Mouse (Mus musculus): ENCODE measurements around the gene Scarb2. TPM values are rescaled to one million over a fixed set of nuclear protein-coding genes. Genes with fewer than 3 reads are reported as not detected.
A peak's percentile ranks its signal among the peaks of the same experiment; 100 is the strongest.

Gene Scarb2
- polyA plus RNA-seq, 1 experiment from 2014 or later: 18.8 TPM

GRCm38 (mm10) chr5:92424126-92424525, 82.5 kb downstream of the Scarb2 start:
- peaks cover 87% of the 10 kb centered on the region for H3K36me3 ChIP-seq
- no peak for ATAC-seq (ENCODE audit: low read depth)
- no peak overlapping the region for H3K9ac ChIP-seq
- H3K4me2 ChIP-seq: no peak overlapping the region
- H3K4me3 ChIP-seq: no peak overlapping the region
- H3K27me3 ChIP-seq: no peaks in the 10 kb centered on the region
- 96% methylated on average over 11 of the region's 11 CpGs for WGBS
- H3K4me1 ChIP-seq (replicated peaks): no peaks in the 10 kb centered on the region
- H3K9me3 ChIP-seq: peaks cover 3% of the 10 kb centered on the region; the same call in 1 of the 2 replicates
- no peak overlapping the region for H3K27ac ChIP-seq (replicated peaks)

DNA sequence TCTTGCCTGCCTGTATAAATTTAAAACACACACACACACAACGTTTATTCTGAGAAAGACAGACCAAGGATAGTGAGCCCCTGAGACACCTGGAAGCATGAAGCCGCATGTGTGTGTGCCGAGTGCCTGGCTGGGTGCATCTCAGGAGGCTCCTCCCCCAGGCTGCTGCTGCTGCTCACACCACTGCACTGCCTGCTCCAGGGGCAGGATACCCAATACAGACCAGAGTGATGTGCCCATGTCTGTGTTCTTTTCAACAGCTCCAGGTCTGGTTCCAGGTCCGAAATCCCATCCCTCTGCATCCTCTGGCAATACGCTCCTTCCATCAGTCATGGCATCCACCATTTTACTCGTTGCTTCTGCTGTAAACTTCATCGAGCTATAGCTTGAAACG, 92.7 kb downstream of the Scarb2 start:
- H3K9me3 ChIP-seq: no peaks in the 10 kb centered on the region
- no peak overlapping the region for H3K27ac ChIP-seq (replicated peaks)
- no peaks in the 10 kb centered on the region for H3K27me3 ChIP-seq
- no peak overlapping the region for H3K9ac ChIP-seq
- no peak overlapping the region for H3K4me3 ChIP-seq
- peaks cover 46% of the 10 kb centered on the region for H3K36me3 ChIP-seq
- no peak for ATAC-seq (ENCODE audit: low read depth)
- no peaks in the 10 kb centered on the region; the same call in 1 of the 2 replicates for H3K4me1 ChIP-seq (replicated peaks)
- WGBS: 89% methylated on average over 8 of the region's 8 CpGs
- H3K4me2 ChIP-seq: no peak overlapping the region

- no peak for ATAC-seq (ENCODE audit: low read depth)
- Histone ChIP-seq H3K36me3 (peaks cover 42% of the 10 kb centered on the region), H3K9me3 (no peaks in the 10 kb centered on the region), H3K27ac (replicated peaks) (no peak overlapping the region), H3K4me3 (no peak overlapping the region), H3K9ac (no peak overlapping the region), H3K4me1 (replicated peaks) (no peaks in the 10 kb centered on the region; the same call in 1 of the 2 replicates), H3K27me3 (no peaks in the 10 kb centered on the region), H3K4me2 (no peak overlapping the region)
- 81% methylated on average over 11 of the region's 11 CpGs for WGBS
Measured at GRCm38 (mm10) chr5:92413271-92413981, 93.2 kb downstream of the Scarb2 start.

GRCm38 (mm10) chr5:92411461-92412140, 95.0 kb downstream of the Scarb2 start:
- 78% methylated on average over 7 of the region's 7 CpGs for WGBS

GRCm38 (mm10) chr5:92410486-92410885, 96.1 kb downstream of the Scarb2 start:
- Histone ChIP-seq H3K27me3 (no peaks in the 10 kb centered on the region), H3K4me2 (no peak overlapping the region), H3K9ac (no peak overlapping the region), H3K4me1 (replicated peaks) (no peaks in the 10 kb centered on the region; the same call in 1 of the 2 replicates), H3K4me3 (no peak overlapping the region), H3K9me3 (no peaks in the 10 kb centered on the region), H3K27ac (replicated peaks) (no peak overlapping the region), H3K36me3 (peaks cover 18% of the 10 kb centered on the region)
- WGBS: 92% methylated on average over 5 of the region's 5 CpGs
- no peak for ATAC-seq (ENCODE audit: low read depth)

More at GRCm38 (mm10) chr5:92411461-92412140, 95.0 kb downstream of the Scarb2 start:
- Histone ChIP-seq H3K4me2 (no peak overlapping the region), H3K27me3 (no peaks in the 10 kb centered on the region), H3K27ac (replicated peaks) (no peak overlapping the region), H3K4me3 (no peak overlapping the region), H3K36me3 (peaks cover 26% of the 10 kb centered on the region), H3K9me3 (no peaks in the 10 kb centered on the region), H3K4me1 (replicated peaks) (no peaks in the 10 kb centered on the region; the same call in 1 of the 2 replicates), H3K9ac (no peak overlapping the region)
- no peak for ATAC-seq (ENCODE audit: low read depth)

- Histone ChIP-seq H3K36me3 (peaks cover 11% of the 10 kb centered on the region), H3K4me2 (no peak overlapping the region), H3K27ac (replicated peaks) (no peak overlapping the region), H3K9ac (no peak overlapping the region), H3K9me3 (no peaks in the 10 kb centered on the region), H3K27me3 (no peaks in the 10 kb centered on the region), H3K4me3 (no peak overlapping the region), H3K4me1 (replicated peaks) (no peaks in the 10 kb centered on the region; the same call in 1 of the 2 replicates)
- WGBS: 79% methylated on average over 9 of the region's 9 CpGs
- ATAC-seq (ENCODE audit: low read depth): no peak
Measured at GRCm38 (mm10) chr5:92409361-92410155, 97.1 kb downstream of the Scarb2 start.

DNA sequence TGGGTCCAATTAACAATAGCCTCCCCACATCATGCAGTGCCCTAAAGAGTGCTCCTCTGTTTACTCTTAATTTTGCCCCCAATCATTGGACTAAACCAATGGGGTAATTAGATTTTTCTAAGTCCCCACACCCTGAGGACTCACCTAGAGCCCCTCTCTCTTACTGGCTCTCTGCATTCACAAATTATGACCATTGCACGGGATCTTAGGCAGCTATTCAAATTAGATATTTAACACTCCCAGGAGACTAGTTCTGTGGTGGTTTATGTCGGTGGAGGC, 102.3 kb downstream of the Scarb2 start:
- no peak overlapping the region for H3K9ac ChIP-seq
- H3K4me2 ChIP-seq: no peak overlapping the region
- peaks cover 8% of the 10 kb centered on the region for H3K4me1 ChIP-seq (replicated peaks)
- H3K4me3 ChIP-seq: no peak overlapping the region
- H3K36me3 ChIP-seq: no peaks in the 10 kb centered on the region
- H3K27me3 ChIP-seq: no peaks in the 10 kb centered on the region
- no peak overlapping the region for H3K27ac ChIP-seq (replicated peaks)
- 15% methylated on average over 2 of the region's 2 CpGs for WGBS
- no peaks in the 10 kb centered on the region for H3K9me3 ChIP-seq
- ATAC-seq (ENCODE audit: low read depth): peak; percentile 11; the same call in 1 of the 2 replicates

GRCm38 (mm10) chr5:92403562-92404399, 102.9 kb downstream of the Scarb2 start:
- H3K9me3 ChIP-seq: no peaks in the 10 kb centered on the region
- peak; percentile 50; the same call in 1 of the 2 replicates for ATAC-seq (ENCODE audit: low read depth)
- no peaks in the 10 kb centered on the region for H3K36me3 ChIP-seq
- WGBS: 46% methylated on average over 10 of the region's 10 CpGs
- H3K27me3 ChIP-seq: no peaks in the 10 kb centered on the region
- no peak overlapping the region for H3K27ac ChIP-seq (replicated peaks)
- H3K4me2 ChIP-seq: no peak overlapping the region
- no peak overlapping the region for H3K9ac ChIP-seq
- peaks cover 8% of the 10 kb centered on the region for H3K4me1 ChIP-seq (replicated peaks)
- no peak overlapping the region for H3K4me3 ChIP-seq

GRCm38 (mm10) chr5:92402816-92403215, 103.8 kb downstream of the Scarb2 start:
- H3K4me3 ChIP-seq: no peak overlapping the region
- H3K4me1 ChIP-seq (replicated peaks): peaks cover 8% of the 10 kb centered on the region
- no peaks in the 10 kb centered on the region for H3K27me3 ChIP-seq
- no peaks in the 10 kb centered on the region for H3K9me3 ChIP-seq
- no peak overlapping the region for H3K27ac ChIP-seq (replicated peaks)
- H3K9ac ChIP-seq: no peak overlapping the region
- H3K36me3 ChIP-seq: no peaks in the 10 kb centered on the region
- WGBS: 79% methylated on average over 9 of the region's 9 CpGs
- H3K4me2 ChIP-seq: no peak overlapping the region
- ATAC-seq (ENCODE audit: low read depth): no peak

GRCm38 (mm10) chr5:92398153-92398552, 108.5 kb downstream of the Scarb2 start:
- no peaks in the 10 kb centered on the region for H3K36me3 ChIP-seq
- WGBS: 23% methylated on average over 5 of the region's 5 CpGs
- H3K4me2 ChIP-seq: no peak overlapping the region
- peak; percentile 85 for ATAC-seq (ENCODE audit: low read depth)
- H3K9me3 ChIP-seq: no peaks in the 10 kb centered on the region
- no peak overlapping the region for H3K9ac ChIP-seq
- H3K27me3 ChIP-seq: peaks cover 15% of the 10 kb centered on the region
- H3K4me1 ChIP-seq (replicated peaks): no peaks in the 10 kb centered on the region
- H3K4me3 ChIP-seq: no peak overlapping the region
- H3K27ac ChIP-seq (replicated peaks): no peak overlapping the region

GRCm38 (mm10) chr5:92396476-92396875, 110.2 kb downstream of the Scarb2 start:
- Histone ChIP-seq H3K27ac (replicated peaks) (no peak overlapping the region), H3K9me3 (no peaks in the 10 kb centered on the region), H3K27me3 (peaks cover 32% of the 10 kb centered on the region), H3K36me3 (no peaks in the 10 kb centered on the region), H3K4me2 (no peak overlapping the region), H3K4me1 (replicated peaks) (no peaks in the 10 kb centered on the region; the same call in 1 of the 2 replicates), H3K9ac (no peak overlapping the region), H3K4me3 (no peak overlapping the region)
- ATAC-seq (ENCODE audit: low read depth): no peak
- 90% methylated on average over 6 of the region's 6 CpGs for WGBS

Data from neural tube, embryonic 13.5 days (tissue).